Comparison of ENCODE assay signal across 8 mouse cellular contexts in the genomic region with DNA sequence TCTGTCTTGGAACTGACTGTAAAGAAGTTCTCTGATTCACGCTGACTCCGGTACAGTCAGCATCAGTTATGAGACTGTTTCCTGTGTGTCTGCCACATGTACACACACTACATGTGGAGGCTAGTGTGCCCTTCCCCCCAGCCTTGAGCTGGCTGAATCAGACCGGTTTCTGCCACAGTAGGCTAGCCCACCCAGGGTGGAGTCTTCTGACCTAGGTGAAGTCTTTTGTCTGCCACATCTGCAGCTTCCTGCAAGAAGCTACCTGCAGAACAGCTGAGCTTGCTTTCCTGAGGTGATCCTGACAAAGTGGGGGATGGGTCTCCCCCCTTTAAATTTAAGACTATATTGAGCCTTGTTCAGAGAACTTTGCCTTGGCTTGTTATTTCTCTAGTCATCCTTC. TPM values are rescaled to one million over a fixed set of nuclear protein-coding genes. Genes with fewer than 3 reads are reported as not detected.
A peak's percentile ranks its signal among the peaks of the same experiment; 100 is the strongest.
DNase-seq lines count a peak whose midpoint lies in the region; ATAC-seq and TF ChIP-seq lines count a peak whose summit lies in the region.

TSS of gene Uba2 (minus strand) at position 146 of the 400 bp plus-strand sequence.

- H3K36me3 ChIP-seq in spleen, adult 2 months (ENCODE audit: control insufficient read depth, insufficient read depth, low read length), result 0 out of 2 replicates have a peak, but pooled peaks cover 1% of the 10 kb centered on the region
- H3K36me3 ChIP-seq in embryonic facial prominence, embryonic 10.5 days (replicated peaks), result peaks cover 21% of the 10 kb centered on the region
- peaks cover 10% of the 10 kb centered on the region for H3K36me3 ChIP-seq in heart, embryonic 12.5 days

- TF ChIP-seq POLR2A in spleen, adult 2 months (IDR thresholded peaks at IDR 0.05; ENCODE audit: low read depth, low read length), result no peak

- peak within 1 kb of the TSS; percentile 81; the same call in 1 of the 2 replicates for H3K27ac ChIP-seq in spleen, adult 2 months (ENCODE audit: insufficient read depth, low read length)
- peak within 1 kb of the TSS; percentile 98 for H3K27ac ChIP-seq in embryonic facial prominence, embryonic 10.5 days (replicated peaks)
- H3K27ac ChIP-seq in heart, embryonic 12.5 days (ENCODE audit: poor library complexity, severe bottlenecking), result peak within 1 kb of the TSS; percentile 74

- peak within 1 kb of the TSS; percentile 98 for H3K4me3 ChIP-seq in spleen, adult 2 months (ENCODE audit: extremely low read depth, insufficient read depth, insufficient read length)
- H3K4me3 ChIP-seq in embryonic facial prominence, embryonic 10.5 days, result peak within 1 kb of the TSS; percentile 98
- H3K4me3 ChIP-seq in heart, embryonic 12.5 days, result peak within 1 kb of the TSS; percentile 72

- no peak for ATAC-seq in heart, embryonic 12.5 days (ENCODE audit: insufficient number of reproducible peaks, low FRiP score)
- no peak for ATAC-seq in monocyte, adult 5-6 weeks (replicated peaks; ENCODE audit: insufficient number of reproducible peaks, low FRiP score, low TSS enrichment, poor library complexity, severe bottlenecking)

- H3K4me2 ChIP-seq in heart, embryonic 12.5 days, result peak within 1 kb of the TSS; percentile 85

- H3K9me3 ChIP-seq in embryonic facial prominence, embryonic 10.5 days, result no peaks in the 10 kb centered on the region
- no peaks in the 10 kb centered on the region for H3K9me3 ChIP-seq in heart, embryonic 12.5 days (replicated peaks)

- H3K4me1 ChIP-seq in spleen, adult 2 months (ENCODE audit: control insufficient read depth, insufficient read depth, insufficient read length), result no peaks in the 10 kb centered on the region; the same call in none of the 2 replicates
- peaks cover 12% of the 10 kb centered on the region; the same call in 1 of the 2 replicates for H3K4me1 ChIP-seq in embryonic facial prominence, embryonic 10.5 days
- H3K4me1 ChIP-seq in heart, embryonic 12.5 days (replicated peaks), result peaks cover 10% of the 10 kb centered on the region

- H3K9ac ChIP-seq in heart, embryonic 12.5 days, result peak within 1 kb of the TSS; percentile 87

- intact Hi-C loops in left cerebral cortex, postnatal 10 days (cut with DNase I), result no loop called here

- no peak for TF ChIP-seq CTCF in spleen, adult 2 months (IDR thresholded peaks at IDR 0.05; ENCODE audit: extremely low read depth, insufficient read depth, insufficient read length, insufficient replicate concordance)

- H3K27me3 ChIP-seq in spleen, adult 2 months (ENCODE audit: control insufficient read depth, insufficient read depth, low read length), result no peaks in the 10 kb centered on the region
- H3K27me3 ChIP-seq in embryonic facial prominence, embryonic 10.5 days (replicated peaks; ENCODE audit: low read depth, poor library complexity, severe bottlenecking), result no peaks in the 10 kb centered on the region
- H3K27me3 ChIP-seq in heart, embryonic 12.5 days (replicated peaks), result no peaks in the 10 kb centered on the region

- DNase-seq in spleen, adult 2 months (ENCODE audit: low read depth in 1 of 2, low spot score in 2 of 2), result no peak
- no peak for DNase-seq in spleen, postnatal 4 days (ENCODE audit: low spot score in 2 of 2)
- DNase-seq in embryonic facial prominence, embryonic 10.5 days (ENCODE audit: low spot score), result no peak
- no peak for DNase-seq in left cerebral cortex, postnatal 10 days (ENCODE audit: extremely low spot score in 1 of 2, low spot score in 2 of 2)
- no peak for DNase-seq in cerebellum, postnatal 14 days
- DNase-seq in spleen, postnatal 10 days (ENCODE audit: low spot score in 2 of 2), result no peak

- WGBS in spleen, adult 2 months, result 88% methylated on average over 3 of the region's 3 CpGs
- WGBS in embryonic facial prominence, embryonic 10.5 days, result 81% methylated on average over 3 of the region's 3 CpGs
- 76% methylated on average over 3 of the region's 3 CpGs for WGBS in heart, embryonic 12.5 days

RNA-seq across cellular contexts. Expression of gene Uba2, which starts in this region (rescaled TPM):
- polyA plus RNA-seq in spleen, adult 2 months (2012; rRNA removed), result 24.7 and 29.6 TPM in 2 replicates
- polyA plus RNA-seq in embryonic facial prominence, embryonic 10.5 days (2016; fragmentation: Nextera tagmentation; extraction: Ambion mirVana), result 289 and 295 TPM in 2 replicates
- polyA plus RNA-seq in heart, embryonic 12.5 days (2016; fragmentation: Nextera tagmentation; extraction: Ambion mirVana), result 123 and 127 TPM in 2 replicates
- total RNA-seq in left cerebral cortex, postnatal 10 days (2021), result 10 to 100 TPM; 77.3 to 80.7 TPM
- 107 to 120 TPM (median 115 TPM) in 3 replicates for total RNA-seq in monocyte, adult 5-6 weeks (2017)
